11 mouse cellular contexts compared by ENCODE assay signal in genomic region chr10:21054432-21055166, GRCm38 (mm10).
DNase-seq lines count a peak whose midpoint lies in the region; ATAC-seq and TF ChIP-seq lines count a peak whose summit lies in the region.
"Had no signal": no experiment of that assay in that cellular context is flagged by ENCODE, and none has a peak within 500 bp of the region (broad histone marks: within the 10 kb centered on the region; RNA-seq: fewer than 3 reads in every experiment).

No protein-coding gene starts in this region.

- peak overlapping the region; percentile 67 for H3K4me2 ChIP-seq in heart, embryonic 12.5 days
- peak overlapping the region; percentile 54 for H3K4me2 ChIP-seq in intestine, postnatal 0 days (replicated peaks; ENCODE audit: low read depth)
- H3K4me2 ChIP-seq: embryonic facial prominence, embryonic 15.5 days had no signal

- intact Hi-C loops in heart, postnatal 25 days (cut with DNase I), result no loop called here

- no peak for DNase-seq in heart, postnatal 25 days (ENCODE audit: low spot score)
- DNase-seq in thymus, postnatal 0 days (ENCODE audit: low spot score), result peak; percentile 63
- no peak for DNase-seq in thymus, postnatal 36 days
- peak; percentile 55 for DNase-seq in thymus, postnatal 4 days
- no peak for DNase-seq in right cerebral cortex, postnatal 25 days
- DNase-seq in adrenal gland, postnatal 10 days, result no peak
- DNase-seq: layer of hippocampus, postnatal 36 days had no signal

- H3K4me3 ChIP-seq in heart, embryonic 12.5 days, result peak overlapping the region; percentile 29
- no peak overlapping the region for H3K4me3 ChIP-seq in intestine, postnatal 0 days (ENCODE audit: low read depth, low read length)
- H3K4me3 ChIP-seq: embryonic facial prominence, embryonic 15.5 days had no signal

- H3K9ac ChIP-seq in heart, embryonic 12.5 days, result no peak overlapping the region
- H3K9ac ChIP-seq in intestine, postnatal 0 days (ENCODE audit: low read depth, low read length), result no peak overlapping the region
- H3K9ac ChIP-seq: embryonic facial prominence, embryonic 15.5 days had no signal

- no peak overlapping the region for H3K27ac ChIP-seq in heart, embryonic 12.5 days (ENCODE audit: poor library complexity, severe bottlenecking)
- H3K27ac ChIP-seq in intestine, postnatal 0 days (ENCODE audit: low read depth, low read length), result no peak overlapping the region
- H3K27ac ChIP-seq: embryonic facial prominence, embryonic 15.5 days had no signal

- no peak for ATAC-seq in heart, embryonic 12.5 days (ENCODE audit: insufficient number of reproducible peaks, low FRiP score)
- no peak for ATAC-seq in intestine, postnatal 0 days
- ATAC-seq: Patski had no signal

- peaks cover 16% of the 10 kb centered on the region for H3K4me1 ChIP-seq in heart, embryonic 12.5 days (replicated peaks)
- H3K4me1 ChIP-seq in intestine, postnatal 0 days (replicated peaks; ENCODE audit: control insufficient read depth, insufficient read depth, low read length), result peaks cover 6% of the 10 kb centered on the region; the same call in 1 of the 2 replicates
- H3K4me1 ChIP-seq: embryonic facial prominence, embryonic 15.5 days had no signal

- 11% methylated on average over 8 of the region's 8 CpGs for WGBS in heart, embryonic 12.5 days
- 39% methylated on average over 8 of the region's 8 CpGs for WGBS in intestine, postnatal 0 days

- TF ChIP-seq CTCF in intestine, postnatal 0 days (IDR thresholded peaks at IDR 0.05; ENCODE audit: low read depth), result no peak

- 0 out of 2 replicates have a peak, but pooled peaks cover 11% of the 10 kb centered on the region for H3K27me3 ChIP-seq in heart, embryonic 12.5 days (replicated peaks)
- H3K27me3 ChIP-seq in intestine, postnatal 0 days (replicated peaks; ENCODE audit: control insufficient read depth, insufficient read depth, low read length), result no peaks in the 10 kb centered on the region
- H3K27me3 ChIP-seq: embryonic facial prominence, embryonic 15.5 days; Patski had no signal

- no peaks in the 10 kb centered on the region for H3K36me3 ChIP-seq in heart, embryonic 12.5 days
- no peaks in the 10 kb centered on the region for H3K36me3 ChIP-seq in intestine, postnatal 0 days (ENCODE audit: control insufficient read depth, insufficient read depth)
- H3K36me3 ChIP-seq: embryonic facial prominence, embryonic 15.5 days had no signal

- H3K9me3 ChIP-seq in heart, embryonic 12.5 days (replicated peaks), result no peaks in the 10 kb centered on the region
- H3K9me3 ChIP-seq in intestine, postnatal 0 days (ENCODE audit: control insufficient read depth), result no peaks in the 10 kb centered on the region
- H3K9me3 ChIP-seq: embryonic facial prominence, embryonic 15.5 days had no signal

Comparison
In these comparisons a context has a peak if more than half of its experiments do, and no peak if none do; other contexts are left out.
1. DNase-seq: peak in thymus, postnatal 0 days (single experiment) and thymus, postnatal 4 days (single experiment); none in heart, postnatal 25 days (single experiment), thymus, postnatal 36 days (0 of 2), right cerebral cortex, postnatal 25 days (single experiment) and adrenal gland, postnatal 10 days (single experiment).